Mouse (Mus musculus) thymus, adult 18-20 months (tissue): ENCODE data around the gene Rps21.

ENCODE experiments used
- DNase-seq, 2 experiments: peaks; one replicate each; pipeline ENCODE4 v3.0.0; 2022; ENCODE audit warnings: mixed read lengths in 2 of 2

Gene Rps21

GRCm38 (mm10) chr2:180257001-180257521, at the start of gene Rps21:
Gene Rps21, plus strand, starts transcription at chr2:180257377.
- DNase-seq, result peak; percentile 93 to 96

GRCm38 (mm10) chr2:180207840-180208239, 49.3 kb upstream of the Rps21 start:
- no peak for DNase-seq

- DNase-seq, result no peak
Observed at GRCm38 (mm10) chr2:180208976-180209375, 48.2 kb upstream of the Rps21 start.

GRCm38 (mm10) chr2:180212255-180212654, 44.9 kb upstream of the Rps21 start:
- DNase-seq, result no peak

GRCm38 (mm10) chr2:180214352-180214978, 42.7 kb upstream of the Rps21 start:
- no peak for DNase-seq

GRCm38 (mm10) chr2:180215011-180215461, 42.1 kb upstream of the Rps21 start:
- DNase-seq, result no peak

GRCm38 (mm10) chr2:180215951-180216350, 41.2 kb upstream of the Rps21 start:
- DNase-seq, result no peak

GRCm38 (mm10) chr2:180216921-180217320, 40.3 kb upstream of the Rps21 start:
- DNase-seq, result no peak

- no peak for DNase-seq
Observed at GRCm38 (mm10) chr2:180217587-180217986, 39.6 kb upstream of the Rps21 start.

- DNase-seq, result no peak
Observed at GRCm38 (mm10) chr2:180218241-180218640, 38.9 kb upstream of the Rps21 start.

GRCm38 (mm10) chr2:180218677-180219076, 38.5 kb upstream of the Rps21 start:
- no peak for DNase-seq

GRCm38 (mm10) chr2:180219145-180219943, 37.8 kb upstream of the Rps21 start:
- no peak for DNase-seq

GRCm38 (mm10) chr2:180220165-180220564, 37.0 kb upstream of the Rps21 start:
- no peak for DNase-seq

GRCm38 (mm10) chr2:180221051-180221450, 36.1 kb upstream of the Rps21 start:
- no peak for DNase-seq

- no peak for DNase-seq
Observed at GRCm38 (mm10) chr2:180222250-180222649, 34.9 kb upstream of the Rps21 start.

- DNase-seq, result no peak
Observed at GRCm38 (mm10) chr2:180224647-180225043, 32.5 kb upstream of the Rps21 start.

GRCm38 (mm10) chr2:180225044-180225761, 32.0 kb upstream of the Rps21 start:
- DNase-seq, result no peak

- DNase-seq, result no peak
Observed at GRCm38 (mm10) chr2:180225762-180226378, 31.3 kb upstream of the Rps21 start, which contains the start of gene Lama5. Gene Lama5, minus strand, starts transcription at chr2:180225859.

GRCm38 (mm10) chr2:180227262-180228059, 29.7 kb upstream of the Rps21 start:
- no peak for DNase-seq

GRCm38 (mm10) chr2:180228060-180228458, 29.1 kb upstream of the Rps21 start:
- DNase-seq, result no peak

- DNase-seq, result no peak
Observed at GRCm38 (mm10) chr2:180228592-180228991, 28.6 kb upstream of the Rps21 start.

- no peak for DNase-seq
Observed at GRCm38 (mm10) chr2:180229129-180229528, 28.0 kb upstream of the Rps21 start.
